Mouse (Mus musculus): Measurements from ENCODE around the gene Gp5.
"Not testable (repeated sequence)": the region's sequence is repeated elsewhere in the genome, so short reads cannot be mapped to it uniquely, and the experiment has no call there.

Gene Gp5

DNA sequence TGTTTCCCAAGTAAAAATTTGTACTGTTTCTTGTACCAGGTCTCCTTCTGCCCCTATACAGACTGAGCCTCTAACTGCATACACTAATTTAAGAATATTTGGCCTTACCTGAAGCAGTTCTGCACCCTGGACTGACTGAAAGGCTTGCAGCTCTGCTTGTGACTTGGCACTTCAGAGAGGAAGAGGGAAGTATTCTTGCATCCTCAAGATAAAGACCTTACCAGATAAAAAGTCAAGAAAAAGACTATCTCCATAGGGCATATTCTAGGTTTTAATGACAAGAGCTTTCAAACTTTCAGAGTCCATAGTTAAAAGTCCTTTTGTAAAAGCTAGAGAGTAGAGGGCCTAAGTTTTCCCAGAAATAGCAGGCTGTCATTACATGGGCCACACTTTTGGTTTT, at the start of gene Gp5:
TSS of gene Gp5 (minus strand) at position 133 of the 400 bp plus-strand sequence.
- DNase-seq (ENCODE audit: low spot score in 2 of 2), result no peak

DNA sequence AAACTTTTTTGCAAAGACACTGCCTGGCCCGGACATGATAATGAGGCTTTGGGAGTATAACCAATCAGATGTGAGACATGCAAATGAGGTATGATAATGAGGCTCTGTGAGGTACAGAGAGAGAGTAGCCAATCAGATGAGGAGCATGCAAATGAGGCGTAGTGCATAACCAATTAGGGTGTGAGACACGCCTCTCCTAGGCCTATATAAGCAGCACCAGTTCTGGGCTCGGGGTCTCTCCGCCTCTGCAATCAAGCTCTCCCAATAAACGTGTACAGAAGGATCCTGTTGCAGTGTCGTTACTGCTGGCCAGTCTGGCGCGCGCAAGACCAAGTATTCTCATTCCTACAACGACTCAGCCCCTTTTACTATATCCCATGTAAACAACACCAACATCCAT, 42.9 kb upstream of the Gp5 start:
- not testable (repeated sequence) for DNase-seq (ENCODE audit: low spot score in 2 of 2)

DNA sequence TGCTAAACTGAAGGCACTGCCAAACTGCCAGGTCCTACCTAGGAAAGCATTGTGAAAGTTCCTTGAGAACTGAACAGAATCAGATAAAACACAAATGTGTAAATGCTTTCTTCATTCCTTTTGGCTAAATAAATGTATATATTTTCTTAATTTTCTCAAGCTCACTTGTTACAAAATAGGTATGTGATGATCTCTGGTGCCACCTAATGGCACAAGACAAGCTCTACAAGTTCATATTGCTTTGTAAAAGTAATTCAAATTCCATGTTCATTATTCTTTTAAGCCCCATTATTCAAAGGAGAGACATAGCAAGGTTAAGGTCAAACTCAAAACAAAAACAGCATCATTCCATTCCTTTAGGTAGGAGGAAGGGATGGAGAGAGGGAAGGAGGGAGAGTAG, 3.7 kb upstream of the Gp5 start:
- no peak for DNase-seq (ENCODE audit: low spot score in 2 of 2)

DNA sequence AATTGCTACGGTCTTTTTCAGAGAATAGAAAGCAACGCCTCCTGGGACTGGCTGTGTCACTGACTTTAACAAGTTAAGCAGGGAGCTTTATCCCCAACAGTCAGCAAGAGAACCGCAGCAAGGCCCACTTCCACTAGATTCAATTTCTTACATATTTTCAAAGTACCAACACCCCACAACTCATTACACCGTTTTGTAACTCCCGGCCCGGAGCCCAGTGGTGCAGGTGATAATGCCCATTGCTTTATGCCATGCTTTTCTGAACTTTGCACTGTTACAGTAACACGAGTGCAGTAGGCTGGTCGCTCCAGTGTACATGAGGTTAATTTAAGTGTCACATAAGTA, 436 bp downstream of the Gp5 start:
- no peak for DNase-seq (ENCODE audit: low spot score in 2 of 2)

DNA sequence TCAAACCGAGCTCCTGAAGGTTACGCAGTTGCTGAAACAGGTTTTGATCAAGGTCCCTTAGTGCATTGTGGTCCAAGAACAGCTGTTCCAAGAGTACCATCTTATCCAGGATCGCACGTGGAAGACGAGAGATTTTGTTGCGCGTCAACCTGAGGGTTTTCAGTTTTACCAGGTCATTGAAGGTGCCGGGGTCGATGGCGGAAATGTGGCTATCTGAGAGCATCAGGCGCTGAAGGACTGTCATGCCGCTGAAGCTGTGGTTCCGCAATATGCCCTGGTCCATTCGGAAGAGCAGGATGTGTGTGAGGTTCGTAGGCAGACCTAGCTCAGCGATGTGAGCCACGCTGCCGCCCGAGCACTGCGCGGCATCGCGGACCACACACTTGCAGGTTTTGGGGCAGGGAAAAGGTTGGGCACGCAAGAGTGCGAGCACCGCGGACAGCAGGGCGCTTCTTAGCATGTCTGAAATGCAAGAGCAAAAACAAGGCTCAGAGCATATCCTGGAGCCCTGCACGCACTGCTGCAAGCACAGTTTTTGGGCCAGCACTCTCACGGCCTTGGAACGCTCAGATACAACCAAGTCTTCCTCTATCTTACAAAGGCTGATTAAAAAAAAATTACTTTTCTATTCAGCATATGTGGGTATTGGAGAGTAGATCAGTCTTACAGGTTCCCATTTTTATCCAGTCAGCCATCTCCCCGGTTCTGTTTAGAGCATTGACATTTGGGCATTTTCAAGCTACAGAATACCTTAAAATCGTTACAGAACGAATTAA, 996 bp downstream of the Gp5 start:
- DNase-seq (ENCODE audit: low spot score in 2 of 2), result peak in 1 of 2 experiments; percentile 24

DNA sequence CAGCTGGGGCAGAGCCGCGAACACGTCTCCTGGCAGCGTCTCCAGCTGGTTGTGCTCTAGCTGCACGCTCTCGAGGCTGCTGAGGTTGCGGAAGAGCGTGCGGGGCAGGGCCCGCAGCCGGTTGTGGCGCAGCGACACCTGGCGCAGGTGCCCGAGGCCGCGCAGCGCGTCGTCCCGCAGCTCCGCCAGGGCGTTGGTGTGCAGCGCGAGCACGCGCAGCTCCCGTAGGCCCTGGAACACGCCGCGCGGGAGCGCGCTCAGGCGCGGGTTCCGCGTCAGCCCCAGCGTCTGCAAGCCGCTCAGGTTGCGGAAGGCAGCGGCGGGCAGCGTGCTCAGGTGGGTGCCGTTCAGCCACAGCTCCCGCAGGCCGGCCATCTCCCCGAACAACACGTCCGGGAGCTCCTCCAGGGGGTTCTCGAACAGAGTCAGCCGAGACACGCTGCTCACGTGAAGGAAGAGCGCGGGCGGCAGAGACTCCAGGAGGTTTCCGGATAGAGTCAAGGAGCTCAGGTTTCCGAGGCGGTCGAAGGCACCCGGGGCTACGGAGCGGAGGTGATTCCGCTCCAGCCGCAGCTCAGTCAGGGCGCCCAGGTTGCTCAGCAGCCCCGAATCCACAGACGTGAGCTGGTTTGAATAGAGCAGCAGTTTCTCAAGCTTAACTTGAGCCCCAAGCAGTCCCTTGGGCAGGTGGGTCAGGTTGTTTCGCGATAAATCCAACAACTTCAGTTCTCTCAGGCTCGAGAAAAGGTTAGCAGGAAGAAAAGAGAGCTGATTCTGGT, 1.8 kb downstream of the Gp5 start:
- peak; percentile 20 to 46 for DNase-seq (ENCODE audit: low spot score in 2 of 2)

DNA sequence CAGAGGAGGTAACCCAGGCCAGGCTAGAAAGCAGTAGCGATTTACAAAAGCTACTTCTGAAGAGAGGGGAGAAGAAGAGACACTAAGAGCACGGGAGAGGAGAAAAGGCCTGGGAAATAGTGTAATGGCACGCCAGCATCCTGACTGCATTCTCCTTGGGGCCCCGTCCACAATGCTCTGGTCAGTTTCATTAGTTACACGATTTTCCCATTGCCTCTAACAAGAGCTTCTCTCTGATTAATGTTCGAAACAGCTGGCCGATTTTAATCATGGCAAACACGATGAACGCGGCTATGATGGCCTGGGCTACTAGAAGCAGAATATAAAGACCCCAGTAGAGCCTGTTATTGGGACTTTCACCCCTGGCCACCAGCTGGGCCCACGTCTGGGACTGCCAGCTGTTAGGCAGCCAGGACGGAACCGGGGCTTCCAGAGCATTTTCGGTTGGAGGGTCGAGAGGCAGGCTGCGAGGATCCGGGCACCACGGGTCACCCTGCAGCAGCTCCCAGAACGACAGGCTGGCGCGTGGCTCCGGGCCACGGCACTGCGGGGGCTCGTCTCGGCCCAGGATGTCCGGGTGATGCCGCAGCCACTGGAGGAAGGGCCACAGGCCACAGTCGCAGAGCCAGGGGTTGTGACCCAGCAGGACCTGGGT, 2.5 kb downstream of the Gp5 start:
- DNase-seq (ENCODE audit: low spot score in 2 of 2), result peak in 1 of 2 experiments; percentile 18

DNA sequence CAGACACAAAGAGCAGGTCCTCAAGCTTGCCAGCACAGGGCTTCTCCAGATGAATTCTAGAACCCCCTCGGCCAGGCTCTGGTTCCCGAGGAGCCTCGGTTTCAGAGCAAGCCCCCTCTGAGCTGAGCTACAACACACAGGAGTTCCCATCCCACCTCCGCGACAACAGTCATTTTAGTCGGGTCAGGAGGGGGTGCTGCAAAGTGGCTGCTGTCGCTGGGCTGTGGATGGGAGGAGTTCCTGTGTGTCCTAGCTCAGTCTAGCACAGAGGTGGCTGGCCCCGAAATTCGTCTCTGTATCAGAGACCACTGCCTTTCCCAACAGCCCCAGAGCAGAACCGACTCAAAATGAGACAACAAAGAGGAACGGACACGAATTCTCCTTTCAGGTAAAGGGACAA, 3.3 kb downstream of the Gp5 start:
- DNase-seq (ENCODE audit: low spot score in 2 of 2), result no peak

DNA sequence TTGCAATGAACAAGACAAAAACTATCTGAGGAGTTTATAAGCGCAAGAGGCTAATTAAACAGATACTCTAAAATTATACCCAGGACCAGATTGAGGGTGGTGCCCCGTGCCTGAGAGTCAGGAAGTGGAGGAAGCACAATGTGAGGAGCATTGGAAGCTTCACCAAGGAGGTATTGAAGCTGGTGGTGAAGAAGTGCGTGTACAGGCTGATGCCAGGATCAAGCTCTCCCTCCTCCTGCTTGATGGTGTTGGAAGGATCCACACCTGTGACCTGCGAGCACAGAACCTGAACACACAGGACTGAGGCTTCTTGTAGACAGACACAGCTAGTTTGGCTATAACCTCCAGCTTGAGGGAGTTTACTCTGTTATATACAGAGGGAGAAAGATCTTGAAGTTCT, 4.5 kb downstream of the Gp5 start:
- DNase-seq (ENCODE audit: low spot score in 2 of 2), result no peak

DNA sequence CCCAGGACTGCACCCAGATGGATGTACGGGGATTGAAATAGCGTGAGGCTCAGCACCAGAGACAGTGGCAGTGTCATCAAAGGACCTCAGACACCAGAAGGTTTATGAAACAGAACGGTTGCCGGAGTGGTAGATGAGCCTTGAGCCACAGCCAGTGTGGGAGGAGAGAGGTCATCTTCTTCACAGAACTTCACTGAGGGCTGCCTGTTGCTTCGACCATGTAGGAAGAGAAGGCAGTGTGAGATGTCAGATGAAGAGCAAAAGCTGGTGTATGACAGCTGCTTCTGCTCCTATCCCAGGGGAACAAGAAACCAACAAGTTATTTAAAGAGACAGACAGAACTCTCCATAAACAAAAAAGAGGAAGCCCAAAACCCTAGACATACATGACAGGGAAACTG, 6.3 kb downstream of the Gp5 start:
- DNase-seq (ENCODE audit: low spot score in 2 of 2), result no peak

DNA sequence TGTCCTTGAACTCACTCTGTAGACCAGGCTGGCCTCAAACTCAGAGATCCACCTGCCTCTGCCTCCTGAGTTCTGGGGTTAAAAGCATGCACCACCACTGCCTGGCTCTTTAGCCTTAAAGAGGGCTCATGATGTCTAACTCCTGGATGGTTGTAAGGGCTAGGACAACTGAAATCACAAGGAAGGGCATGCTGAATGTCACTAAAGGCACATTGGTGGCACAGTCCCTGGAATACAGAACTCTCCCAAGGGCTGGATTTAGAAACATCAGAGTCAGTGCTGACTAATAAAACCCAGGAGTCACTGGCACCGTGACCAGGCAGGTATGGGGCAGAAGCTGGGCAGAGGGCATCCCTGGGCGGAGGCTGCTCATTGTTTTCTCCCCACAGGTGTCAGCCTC, 7.2 kb downstream of the Gp5 start:
- DNase-seq (ENCODE audit: low spot score in 2 of 2), result no peak

DNA sequence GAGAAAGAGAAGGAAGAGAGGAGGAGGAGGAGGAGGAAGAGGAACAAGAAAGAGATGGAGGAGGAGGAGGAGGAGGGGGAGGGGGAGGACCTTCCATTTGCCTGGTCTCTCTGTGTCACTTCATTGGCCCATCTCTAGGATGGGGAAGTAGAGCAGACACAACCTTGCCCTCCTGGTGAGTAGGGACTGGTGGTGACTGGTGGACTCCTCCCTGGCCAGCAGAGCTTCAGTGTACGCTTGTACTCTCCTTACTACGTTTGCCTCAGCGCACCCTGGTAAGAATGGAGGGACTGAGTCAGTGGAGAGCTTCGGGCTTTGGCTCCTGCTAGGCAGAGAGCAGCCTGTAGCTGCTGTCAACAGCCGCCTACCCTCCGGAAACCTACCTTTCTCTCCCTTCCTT, 7.9 kb downstream of the Gp5 start:
- DNase-seq (ENCODE audit: low spot score in 2 of 2), result no peak

DNA sequence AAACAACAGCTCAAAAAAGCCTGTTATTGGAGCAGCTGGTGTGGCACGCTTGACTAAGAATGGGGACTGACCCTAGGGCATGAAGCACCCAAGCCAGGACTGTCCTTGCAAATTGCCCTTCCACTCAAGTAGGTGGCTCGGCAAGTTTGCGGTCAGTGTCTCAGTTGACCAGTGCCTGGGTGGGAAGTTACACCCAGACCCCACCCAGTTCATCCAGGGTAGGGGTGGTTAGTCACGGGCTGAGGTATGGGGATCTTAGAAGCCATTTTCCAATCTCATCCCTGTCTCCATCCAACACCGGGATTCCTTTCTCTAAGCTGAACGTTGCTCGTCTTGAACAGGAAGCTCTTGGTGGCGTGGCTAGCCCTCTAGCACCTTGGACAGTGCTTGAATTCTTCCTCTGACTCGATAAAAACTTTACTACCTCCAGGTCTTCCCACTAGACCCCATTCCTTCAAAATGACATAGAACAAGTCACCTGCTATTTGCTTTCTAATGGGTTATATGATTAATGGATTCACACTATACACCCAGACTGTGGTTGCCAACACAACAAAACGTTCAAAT, 10.8 kb downstream of the Gp5 start:
- DNase-seq (ENCODE audit: low spot score in 2 of 2), result no peak

DNA sequence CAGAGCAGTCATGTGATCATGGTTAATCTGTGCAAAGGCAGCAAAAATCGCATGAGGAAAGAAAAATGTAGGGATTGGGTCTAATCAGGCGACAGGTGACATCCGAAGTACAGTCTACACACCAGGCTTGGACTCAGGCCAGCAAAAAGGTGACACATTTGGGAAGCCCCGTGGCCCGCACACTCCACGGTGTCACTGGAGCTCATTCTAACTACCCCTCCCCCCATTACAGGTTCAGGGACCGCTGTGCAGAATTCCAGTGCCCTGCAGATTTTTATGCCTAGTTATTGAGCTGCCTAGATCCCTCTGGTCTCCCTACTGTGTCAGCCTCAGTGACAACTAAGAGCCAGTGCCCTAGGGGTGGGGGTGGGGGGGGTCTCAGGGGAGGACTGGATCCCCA, 13.1 kb downstream of the Gp5 start:
- no peak for DNase-seq (ENCODE audit: low spot score in 2 of 2)

DNA sequence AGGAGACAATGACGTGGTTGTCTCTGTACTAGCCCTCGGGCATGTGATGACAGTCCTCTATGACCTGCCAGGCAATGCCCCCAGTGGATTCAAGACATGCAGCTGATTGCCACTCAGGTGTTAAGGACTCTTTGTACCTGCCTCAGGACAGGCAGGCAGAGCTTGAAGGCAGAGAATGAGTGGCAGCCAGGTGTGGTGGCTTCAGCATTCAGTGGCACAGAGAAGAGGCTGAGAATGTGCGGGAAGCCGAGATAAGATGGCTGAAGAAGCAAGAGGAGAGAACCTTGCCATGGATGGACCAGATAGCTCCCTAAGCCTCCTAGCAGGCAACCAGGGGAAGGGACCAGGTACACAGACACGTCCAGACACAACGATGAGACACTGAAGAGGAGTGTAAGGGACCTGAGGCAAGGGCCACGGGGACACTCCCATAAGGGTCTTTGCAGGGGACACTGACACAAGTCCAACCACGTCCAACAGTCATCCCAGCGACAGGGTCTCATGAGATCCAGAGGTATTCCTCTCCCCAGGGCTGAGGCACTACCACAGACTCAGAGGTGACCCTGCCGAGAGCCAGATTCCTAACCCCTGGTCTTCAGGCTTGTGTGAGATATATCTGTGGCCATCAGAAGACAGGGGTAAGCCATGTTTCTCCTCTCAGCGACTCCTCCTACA, 13.8 kb downstream of the Gp5 start:
- DNase-seq (ENCODE audit: low spot score in 2 of 2), result no peak

DNA sequence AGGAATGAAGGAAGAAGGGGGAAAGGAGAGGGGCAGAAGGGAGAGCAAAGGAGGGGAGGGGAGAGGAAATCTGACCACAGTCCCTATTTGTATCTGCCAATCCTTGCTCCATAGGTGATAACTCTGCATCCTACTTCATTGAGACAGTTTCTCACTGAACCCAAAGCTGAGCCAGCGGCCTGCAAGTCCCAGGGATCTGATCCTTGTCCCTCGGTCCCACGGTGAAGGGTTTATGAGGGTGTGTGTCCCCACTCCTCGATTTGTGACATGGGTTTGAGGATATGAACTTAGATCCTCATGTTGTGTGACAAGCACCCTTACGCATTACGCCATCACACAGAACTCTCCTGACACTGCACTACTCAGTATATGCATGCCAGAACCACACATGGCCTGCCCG, 15.5 kb downstream of the Gp5 start:
- no peak for DNase-seq (ENCODE audit: low spot score in 2 of 2)

DNA sequence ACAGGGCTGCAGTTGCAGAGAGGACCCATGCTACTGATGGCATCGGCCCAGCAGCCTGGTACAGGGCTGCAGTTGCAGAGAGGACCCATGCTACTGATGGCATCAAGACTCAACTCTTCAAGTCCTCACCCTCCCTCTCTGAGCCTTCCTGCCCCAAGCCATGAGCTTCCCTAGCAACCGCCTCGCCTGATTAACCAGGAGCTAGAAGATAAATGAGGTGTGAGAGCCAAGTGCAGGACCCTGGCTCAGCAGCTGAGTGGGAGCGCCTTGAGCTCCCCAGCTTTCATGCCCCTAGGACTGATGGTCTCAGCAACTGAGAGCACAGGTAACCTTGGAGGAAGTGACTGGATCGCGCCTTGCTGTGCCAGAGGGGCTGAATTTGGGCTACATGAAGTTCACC, 20.1 kb downstream of the Gp5 start:
- DNase-seq (ENCODE audit: low spot score in 2 of 2), result no peak

DNA sequence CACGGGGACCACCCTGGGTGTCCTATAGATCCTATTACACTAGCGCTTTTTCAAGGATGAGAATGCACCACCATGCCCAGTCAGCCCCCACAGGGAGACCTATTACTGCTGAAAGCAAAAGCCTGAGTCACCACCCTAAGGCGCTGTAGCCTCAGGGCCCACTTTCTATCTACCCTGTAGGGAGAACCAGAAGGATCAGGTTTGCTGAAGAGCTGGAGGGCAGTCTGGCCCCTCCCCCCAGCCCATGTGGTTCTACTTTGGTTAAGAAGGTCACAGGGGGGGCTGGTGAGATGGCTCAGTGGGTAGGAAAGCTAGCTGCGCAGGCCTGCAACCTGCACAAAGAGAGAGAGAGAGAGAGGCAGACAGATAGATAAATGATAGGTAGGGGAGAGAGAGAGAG, 24.9 kb downstream of the Gp5 start:
- no peak for DNase-seq (ENCODE audit: low spot score in 2 of 2)

DNA sequence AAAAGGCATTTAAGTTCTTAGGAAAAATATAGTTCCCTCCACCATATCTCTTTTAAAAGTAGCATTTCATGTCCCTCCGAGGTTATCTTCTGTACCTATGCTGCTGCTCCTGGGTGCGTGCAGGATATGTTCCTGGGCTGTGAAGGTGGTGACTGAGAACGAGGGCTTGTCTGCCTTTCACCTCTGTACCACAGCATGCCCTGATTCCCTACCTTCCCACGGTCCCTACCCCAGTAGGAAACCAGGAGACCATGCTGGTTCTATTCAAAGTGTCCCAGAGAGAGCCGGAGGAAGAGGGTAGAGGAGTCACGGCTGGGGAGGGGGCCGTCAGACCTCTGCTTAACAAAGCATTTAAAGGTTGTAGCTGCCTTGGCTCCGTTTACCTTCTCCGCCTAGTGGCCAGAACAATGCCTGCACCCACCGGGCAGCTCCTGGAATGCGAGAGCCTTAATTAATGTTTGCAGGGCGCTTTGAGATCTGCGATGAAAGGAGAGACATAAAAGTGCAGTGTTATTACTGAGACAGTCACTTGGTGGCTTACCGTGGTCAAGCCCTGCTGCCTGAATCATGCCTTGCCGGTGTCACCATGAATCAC, 26.7 kb downstream of the Gp5 start:
- peak in 1 of 2 experiments; percentile 61 for DNase-seq (ENCODE audit: low spot score in 2 of 2)

DNA sequence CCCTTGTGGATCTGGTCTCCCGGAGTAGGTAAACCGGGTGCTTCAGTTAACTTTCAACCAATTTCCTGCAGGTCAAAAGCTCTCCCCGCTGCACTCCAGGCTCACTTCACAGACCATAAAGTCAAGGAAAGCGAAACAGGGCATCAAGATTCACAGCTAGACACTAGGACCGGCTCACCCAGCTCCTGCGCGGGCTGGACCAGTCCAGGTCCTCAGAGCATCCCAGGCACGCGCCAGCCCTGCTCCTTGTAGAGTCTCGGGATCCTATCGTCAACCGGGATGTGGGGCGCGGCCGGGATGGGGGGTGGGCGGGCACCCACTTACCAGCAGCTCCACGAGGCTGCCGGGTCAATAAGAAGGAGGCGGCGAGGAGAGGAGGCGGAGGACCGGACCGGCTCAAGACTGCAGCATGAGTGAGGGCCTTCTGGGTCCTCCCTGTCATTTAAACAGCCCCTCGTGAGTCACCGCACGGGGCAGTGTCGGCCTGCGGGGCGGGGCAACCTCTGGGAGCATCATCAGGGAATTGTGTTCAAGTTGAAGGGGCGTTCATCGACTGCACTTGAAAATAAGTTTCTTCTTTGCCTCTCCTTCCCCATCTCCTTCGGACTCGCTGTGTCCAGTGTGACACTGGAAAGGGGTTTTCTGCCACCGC, 27.6 kb downstream of the Gp5 start, which contains the start of gene Lrrc15:
TSS of gene Lrrc15 (minus strand) at position 413 of the 652 bp plus-strand sequence.
- peak in 1 of 2 experiments; percentile 32 for DNase-seq (ENCODE audit: low spot score in 2 of 2)

All from spleen, postnatal 10 days (tissue).